Mouse (Mus musculus) testis, adult 2 months (tissue): ENCODE results near the gene Mapkapk3.

Experiments used
- CTCF ChIP-seq: fragments of 200-500 bp; IDR thresholded peaks from 2 replicates; pipeline ENCODE4 v1.5.1; 2012; ENCODE audit warnings: low read depth, mild to moderate bottlenecking, inconsistent platforms, low read length, moderate library complexity; ENCODE audit not compliant: control insufficient read depth, insufficient read depth, insufficient replicate concordance
- POLR2A ChIP-seq: fragments of 200-500 bp; IDR thresholded peaks from 2 replicates; pipeline ENCODE4 v1.6.1; 2012; ENCODE audit warnings: low read depth, mild to moderate bottlenecking, inconsistent platforms, low read length, moderate library complexity; ENCODE audit not compliant: control insufficient read depth

DNA sequence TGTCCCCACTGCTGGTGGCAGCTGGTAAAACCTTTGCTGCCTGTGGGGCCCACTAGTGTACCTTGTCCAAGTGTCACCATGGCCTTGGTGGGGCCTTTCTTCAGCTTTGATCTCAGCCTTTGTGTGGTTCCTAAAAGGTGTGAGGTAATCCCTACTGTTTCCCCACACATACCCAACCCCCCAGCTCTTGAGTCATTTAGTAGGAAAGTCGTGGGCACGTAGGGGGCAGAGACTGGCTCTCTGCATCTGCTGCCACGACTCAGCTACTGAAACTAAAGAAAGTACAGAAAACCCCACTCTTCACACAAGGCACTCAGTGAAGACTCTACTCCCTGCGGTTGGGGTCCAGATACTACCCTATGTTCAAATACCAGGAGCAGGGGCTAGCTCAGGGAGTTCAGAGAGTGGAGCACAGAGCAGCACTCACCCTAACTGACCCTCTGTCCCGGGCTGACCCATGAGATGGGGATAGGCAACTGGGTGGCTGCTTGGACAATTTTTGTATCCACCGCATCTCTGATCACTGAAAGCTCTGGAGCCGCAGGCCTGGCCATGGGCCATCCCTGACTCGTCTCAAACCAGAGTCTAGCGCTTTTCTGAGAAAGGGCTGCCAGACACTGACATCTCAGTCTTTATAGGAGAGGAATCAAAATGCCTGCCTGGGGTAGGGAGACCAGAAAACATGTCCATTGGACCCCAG is 13.6 kb upstream of the Mapkapk3 start:
- TF ChIP-seq CTCF (no peak), POLR2A (no peak)
